Mouse (Mus musculus) forebrain, embryonic 11.5 days (tissue): ENCODE results near the gene Olfr1425. TPM values are rescaled to one million over a fixed set of nuclear protein-coding genes. Genes with fewer than 3 reads are reported as not detected.
"Not testable (repeated sequence)": the region's sequence is repeated elsewhere in the genome, so short reads cannot be mapped to it uniquely, and the experiment has no call there.

Source experiments
- ATAC-seq: fragments of 200-750 bp; cut with Nextera tagmentation; replicated peaks from 2 replicates; pipeline ENCODE4 v1.8.0; 2017; ENCODE audit warnings: moderate TSS enrichment; ENCODE audit not compliant: low FRiP score
- DNase-seq: peaks from one replicate; pipeline ENCODE4 v3.0.0-alpha.2; 2017; ENCODE audit warnings: low spot score
- H3K27ac ChIP-seq: fragments of 300-500 bp; sonication (generic); 2 replicates; pipeline ENCODE4 v1.5.1; 2014; ENCODE audit warnings: low read depth, low read length
- H3K27me3 ChIP-seq: fragments of 300-500 bp; sonication (generic); 2 replicates; pipeline ENCODE4 v1.6.1; 2014; ENCODE audit warnings: mild to moderate bottlenecking, low read length, mixed read lengths; ENCODE audit not compliant: control insufficient read depth, insufficient read depth
- H3K36me3 ChIP-seq: fragments of 300-500 bp; sonication (generic); 2 replicates; pipeline ENCODE4 v1.6.1; 2014; ENCODE audit warnings: mild to moderate bottlenecking, low read length, moderate library complexity, mixed read lengths; ENCODE audit not compliant: control insufficient read depth, insufficient read depth
- H3K4me1 ChIP-seq: fragments of 300-500 bp; sonication (generic); replicated peaks from 2 replicates; pipeline ENCODE4 v1.6.1; 2014; ENCODE audit warnings: low read length, mixed read lengths; ENCODE audit not compliant: control insufficient read depth, insufficient read depth
- H3K4me2 ChIP-seq: fragments of 300-500 bp; sonication (generic); 2 replicates; pipeline ENCODE4 v1.6.1; 2014; ENCODE audit warnings: low read depth, mild to moderate bottlenecking, low read length, moderate library complexity, mixed read lengths; ENCODE audit not compliant: severe bottlenecking
- H3K4me3 ChIP-seq: fragments of 300-500 bp; sonication (generic); 2 replicates; pipeline ENCODE4 v1.5.1; 2014; ENCODE audit warnings: low read depth, low read length
- H3K9ac ChIP-seq: fragments of 300-500 bp; sonication (generic); 2 replicates; pipeline ENCODE4 v1.6.1; 2014; ENCODE audit warnings: low read length
- H3K9me3 ChIP-seq: fragments of 300-500 bp; sonication (generic); 2 replicates; pipeline ENCODE4 v1.6.1; 2016; ENCODE audit warnings: low read length, mixed read lengths; ENCODE audit not compliant: control insufficient read depth
- WGBS: fragments of 180-500 bp; shearing (Covaris S2); extraction: QIAGEN DNeasy Blood & Tissue Kit; methylation state at CpG from one replicate; pipeline ENCODE4 v1.1.7; 2014; 5-methylcytosine and 5-hydroxymethylcytosine counted together
- polyA plus RNA-seq: library from polyadenylated mRNA; unstranded; fragments of >200 nt; fragmentation: Nextera tagmentation; extraction: Ambion mirVana; gene quantifications from 2 replicates; pipeline ENCODE4 v1.2.1, GENCODE M21; 2014

Gene Olfr1425
- not detected in 2 replicates for polyA plus RNA-seq

DNA sequence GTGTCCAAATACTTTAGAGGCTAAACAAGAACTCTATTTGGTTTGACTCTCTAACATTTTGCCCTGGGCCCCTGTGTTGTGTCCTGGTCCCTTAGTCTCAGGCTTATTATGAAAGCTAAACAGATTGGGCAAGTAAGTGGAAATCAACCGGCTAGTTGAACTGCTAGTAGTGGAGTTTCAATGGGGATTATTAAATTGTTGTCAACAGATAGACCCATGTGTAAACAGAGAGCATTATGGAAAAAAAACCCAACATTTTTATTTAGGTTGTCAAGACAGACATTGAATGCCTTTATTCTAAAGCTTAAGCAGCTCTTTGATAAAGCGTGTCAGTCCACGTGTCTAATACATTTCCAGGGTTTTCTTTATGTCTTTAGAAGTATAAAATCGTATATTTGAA lies at the start of gene Olfr1425:
Olfr1425 (minus strand) TSS at position 101 of the 400 bp plus-strand sequence.
- H3K4me1 ChIP-seq, DNase-seq, H3K9me3 ChIP-seq, H3K4me3 ChIP-seq, H3K4me2 ChIP-seq, H3K27me3 ChIP-seq, H3K9ac ChIP-seq, ATAC-seq, H3K36me3 ChIP-seq, H3K27ac ChIP-seq: not testable (repeated sequence)
- WGBS = 85% methylated on average over 4 of the region's 4 CpGs

DNA sequence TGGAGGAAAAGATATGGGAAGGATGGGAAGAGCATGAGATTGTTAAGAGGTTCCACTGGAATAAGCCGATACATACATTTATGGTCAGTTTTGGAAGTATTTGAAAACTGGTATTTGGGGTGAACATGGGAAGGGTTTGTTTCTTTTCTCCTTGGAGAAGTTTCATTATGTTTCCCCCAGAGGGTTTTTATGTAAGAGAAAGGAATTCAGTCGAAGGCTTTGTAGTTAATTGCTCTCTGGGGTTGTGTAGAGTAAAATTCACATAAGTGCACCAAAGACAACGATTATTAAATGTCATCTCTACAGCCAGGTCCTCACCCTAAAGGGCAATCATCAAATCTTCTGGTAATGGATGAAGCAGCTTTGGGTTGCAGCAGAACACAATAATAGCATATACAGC lies 45.6 kb upstream of the Olfr1425 start, which contains the start of gene Olfr76:
Olfr76 (minus strand) TSS at position 101 of the 400 bp plus-strand sequence.
- H3K36me3 ChIP-seq = no peaks in the 10 kb centered on the region
- DNase-seq (no peak), ATAC-seq (no peak)
- no peak within 1 kb of the TSS for H3K27ac ChIP-seq
- 82% methylated on average over 3 of the region's 3 CpGs for WGBS
- no peaks in the 10 kb centered on the region for H3K4me1 ChIP-seq
- no peaks in the 10 kb centered on the region for H3K9me3 ChIP-seq
- no peaks in the 10 kb centered on the region for H3K27me3 ChIP-seq
- H3K4me2 ChIP-seq = no peak within 1 kb of the TSS
- no peak within 1 kb of the TSS for H3K4me3 ChIP-seq
- no peak within 1 kb of the TSS for H3K9ac ChIP-seq

DNA sequence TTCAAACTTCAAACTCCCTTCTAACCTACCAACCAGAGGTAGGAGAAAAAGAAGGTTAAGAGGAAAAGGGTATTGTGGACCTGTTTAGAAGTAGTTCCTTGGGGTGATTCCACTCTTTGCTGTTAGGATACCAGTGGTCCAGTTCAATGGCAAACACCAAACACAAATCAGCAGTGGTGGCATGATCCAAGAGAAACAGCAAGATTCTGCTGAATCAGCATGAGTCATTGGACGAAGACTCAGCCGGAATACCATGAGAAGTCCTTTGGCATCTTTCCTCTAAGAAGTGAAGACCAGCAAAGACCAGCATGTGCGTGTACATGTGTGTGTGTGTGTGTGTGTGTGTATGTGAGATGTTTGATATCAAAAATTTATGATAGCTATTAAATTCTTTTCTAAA lies 38.9 kb upstream of the Olfr1425 start:
- H3K4me2 ChIP-seq = no peak overlapping the region
- WGBS = 86% methylated on average over 3 of the region's 3 CpGs
- no peak for ATAC-seq

DNA sequence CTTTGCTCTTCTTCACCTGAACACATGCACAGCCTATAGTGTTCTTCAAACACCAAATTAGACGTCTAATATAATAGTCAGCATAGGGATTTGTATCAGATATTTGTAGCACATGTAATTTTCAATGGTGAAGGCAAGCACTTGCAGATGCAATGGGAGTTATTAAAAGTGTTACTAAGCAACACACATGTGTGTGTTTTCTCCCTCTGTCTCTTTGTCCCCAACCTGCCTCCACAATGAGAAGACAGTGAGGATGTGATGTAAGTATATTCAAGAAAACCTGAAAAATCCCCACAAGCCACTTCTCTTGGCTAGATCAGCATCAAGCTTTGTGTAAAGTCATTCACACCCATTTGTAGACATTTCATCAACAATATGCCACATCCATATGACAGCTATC lies 38.3 kb upstream of the Olfr1425 start, which contains the start of gene Olfr1428:
Olfr1428 (minus strand) TSS at position 101 of the 400 bp plus-strand sequence.
- H3K4me3 ChIP-seq = no peak within 1 kb of the TSS
- WGBS = 78% methylated on average over 1 of the region's 1 CpGs
- no peak within 1 kb of the TSS for H3K4me2 ChIP-seq
- no peaks in the 10 kb centered on the region for H3K36me3 ChIP-seq
- DNase-seq (no peak), ATAC-seq (no peak)
- H3K9me3 ChIP-seq = no peaks in the 10 kb centered on the region
- no peaks in the 10 kb centered on the region for H3K27me3 ChIP-seq
- H3K27ac ChIP-seq = no peak within 1 kb of the TSS
- no peak within 1 kb of the TSS for H3K9ac ChIP-seq
- H3K4me1 ChIP-seq = no peaks in the 10 kb centered on the region

More for the DNA sequence above, 38.9 kb upstream of the Olfr1425 start:
- no peak for DNase-seq
- no peaks in the 10 kb centered on the region for H3K4me1 ChIP-seq
- no peaks in the 10 kb centered on the region for H3K9me3 ChIP-seq
- H3K36me3 ChIP-seq = no peaks in the 10 kb centered on the region
- no peak overlapping the region for H3K27ac ChIP-seq
- no peaks in the 10 kb centered on the region for H3K27me3 ChIP-seq
- H3K9ac ChIP-seq = no peak overlapping the region
- H3K4me3 ChIP-seq = no peak overlapping the region

DNA sequence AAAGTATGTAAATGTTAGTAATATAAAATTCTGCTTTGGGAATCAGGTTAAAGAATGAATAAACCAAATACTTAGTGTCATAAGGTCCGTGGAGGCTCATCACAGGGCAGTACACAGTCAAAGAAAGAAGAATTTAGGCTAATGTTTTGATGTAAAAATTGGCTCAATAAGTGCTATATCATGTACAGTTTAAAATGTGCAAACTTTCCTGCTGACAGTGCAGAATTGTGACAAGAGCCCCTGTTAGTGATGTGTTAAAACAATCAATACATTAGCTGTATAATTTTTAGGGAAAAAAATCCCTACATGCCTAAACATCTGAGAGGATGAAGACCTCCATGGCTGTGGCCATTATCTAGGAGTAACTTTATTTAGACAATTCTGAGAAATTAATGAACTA lies 36.3 kb upstream of the Olfr1425 start:
- no peak overlapping the region for H3K27ac ChIP-seq
- no peaks in the 10 kb centered on the region for H3K27me3 ChIP-seq
- WGBS = 55% methylated on average over 1 of the region's 1 CpGs
- H3K4me3 ChIP-seq = no peak overlapping the region
- H3K9ac ChIP-seq = no peak overlapping the region
- H3K4me1 ChIP-seq = no peaks in the 10 kb centered on the region
- H3K9me3 ChIP-seq = no peaks in the 10 kb centered on the region
- ATAC-seq (no peak), DNase-seq (no peak)
- H3K4me2 ChIP-seq = no peak overlapping the region
- H3K36me3 ChIP-seq = no peaks in the 10 kb centered on the region

DNA sequence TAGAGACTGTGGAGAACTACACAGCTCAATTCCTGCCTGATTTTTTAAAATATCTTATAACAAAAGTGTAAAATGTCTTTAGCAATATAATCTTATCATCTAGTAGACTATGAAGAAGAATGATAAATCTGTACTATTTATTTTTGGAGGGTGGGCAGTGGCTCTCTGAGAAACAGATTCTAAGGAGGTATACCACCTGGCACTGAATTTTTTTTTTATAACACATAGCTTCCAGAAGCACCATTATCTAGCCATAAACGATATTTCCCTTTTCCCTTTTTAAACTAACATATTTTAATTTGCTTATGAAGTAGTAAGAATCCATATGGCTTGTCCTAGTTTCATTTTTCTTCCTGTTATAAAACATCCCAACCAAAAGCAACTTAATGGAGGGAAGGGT lies 27.0 kb upstream of the Olfr1425 start:
- no peak overlapping the region for H3K4me3 ChIP-seq
- H3K9me3 ChIP-seq = no peaks in the 10 kb centered on the region
- no peaks in the 10 kb centered on the region for H3K4me1 ChIP-seq
- no peaks in the 10 kb centered on the region for H3K27me3 ChIP-seq
- no peak overlapping the region for H3K4me2 ChIP-seq
- no peak overlapping the region for H3K27ac ChIP-seq
- 70% methylated on average over 1 of the region's 1 CpGs for WGBS
- no peaks in the 10 kb centered on the region for H3K36me3 ChIP-seq
- DNase-seq = no peak
- H3K9ac ChIP-seq = no peak overlapping the region
- ATAC-seq = no peak

DNA sequence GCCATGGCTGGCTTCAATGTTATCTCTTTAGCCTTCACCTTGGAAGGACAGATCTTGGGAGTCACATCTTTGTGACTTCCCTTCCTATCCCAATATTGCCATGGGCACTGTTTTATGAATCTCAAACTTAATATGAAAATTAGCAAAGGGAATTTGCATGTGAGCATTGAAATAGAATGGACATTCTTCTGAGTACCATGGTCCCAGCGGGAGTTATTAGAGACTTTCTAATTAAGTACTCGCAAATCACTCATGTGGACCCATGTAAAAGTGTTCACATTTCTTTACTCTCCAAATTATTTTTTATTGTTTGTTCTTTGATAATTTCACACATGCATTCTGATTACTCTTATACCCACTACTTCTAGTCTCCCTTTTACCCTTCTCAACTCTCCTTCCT lies 25.7 kb upstream of the Olfr1425 start, which contains the start of gene Olfr1427:
Olfr1427 (minus strand) TSS at position 101 of the 400 bp plus-strand sequence.
- WGBS = 91% methylated on average over 2 of the region's 2 CpGs

DNA sequence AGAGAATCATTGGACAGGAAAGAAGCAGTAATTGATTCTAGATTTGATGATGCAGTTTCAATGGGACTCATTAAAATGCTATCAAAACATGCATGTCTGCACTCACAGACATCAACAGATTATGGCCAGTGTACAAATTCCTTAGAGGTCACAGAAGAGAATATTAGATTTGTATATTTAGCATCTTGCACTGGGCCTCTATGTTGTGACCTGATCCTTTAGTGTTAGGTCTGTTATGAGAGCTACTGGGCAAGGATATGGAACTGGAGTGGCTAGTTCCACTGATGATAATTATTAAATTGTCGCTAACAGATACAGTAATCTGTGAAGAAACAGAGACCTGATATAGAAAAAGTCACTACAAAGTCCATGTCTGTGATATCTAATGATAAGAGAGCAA lies 14.4 kb upstream of the Olfr1425 start, which contains the start of gene Olfr1426:
Olfr1426 (minus strand) TSS at position 101 of the 400 bp plus-strand sequence.
- ATAC-seq (no peak), DNase-seq (no peak)
- H3K9me3 ChIP-seq = no peaks in the 10 kb centered on the region
- no peak within 1 kb of the TSS for H3K9ac ChIP-seq
- H3K36me3 ChIP-seq = no peaks in the 10 kb centered on the region
- WGBS = 78% methylated on average over 1 of the region's 1 CpGs
- no peak within 1 kb of the TSS for H3K4me2 ChIP-seq
- no peaks in the 10 kb centered on the region for H3K4me1 ChIP-seq
- H3K27ac ChIP-seq = no peak within 1 kb of the TSS
- no peak within 1 kb of the TSS for H3K4me3 ChIP-seq
- H3K27me3 ChIP-seq = no peaks in the 10 kb centered on the region

More for the DNA sequence above, 25.7 kb upstream of the Olfr1425 start, which contains the start of gene Olfr1427:
- no peak within 1 kb of the TSS for H3K4me2 ChIP-seq
- H3K36me3 ChIP-seq = no peaks in the 10 kb centered on the region
- DNase-seq = no peak
- no peak within 1 kb of the TSS for H3K4me3 ChIP-seq
- no peaks in the 10 kb centered on the region for H3K9me3 ChIP-seq
- ATAC-seq = no peak
- no peaks in the 10 kb centered on the region for H3K27me3 ChIP-seq
- no peak within 1 kb of the TSS for H3K9ac ChIP-seq
- H3K4me1 ChIP-seq = no peaks in the 10 kb centered on the region
- H3K27ac ChIP-seq = no peak within 1 kb of the TSS

DNA sequence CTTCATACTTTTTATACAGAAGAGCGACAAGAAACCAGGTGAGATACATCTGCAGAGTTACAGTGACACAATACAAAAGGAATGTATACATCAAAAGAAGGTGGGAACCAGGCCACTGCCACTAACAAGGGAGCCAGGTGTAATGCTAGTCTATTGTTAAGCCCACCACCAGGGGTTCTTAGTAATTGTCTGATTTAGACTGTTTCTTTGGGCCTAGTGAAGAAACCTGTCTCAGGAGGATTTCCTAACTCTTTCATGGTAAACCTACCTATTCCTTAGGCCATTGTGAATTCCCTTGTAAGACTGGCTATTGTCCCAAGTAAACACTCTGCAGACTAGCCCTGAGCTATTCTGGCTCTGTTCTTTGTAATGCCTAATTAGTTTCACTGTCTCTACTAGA lies 8.0 kb downstream of the Olfr1425 start:
- WGBS = 75% methylated on average over 1 of the region's 1 CpGs
- DNase-seq = not testable (repeated sequence)

More for the DNA sequence above, 8.0 kb downstream of the Olfr1425 start:
- not testable (repeated sequence) for H3K4me1 ChIP-seq, H3K4me2 ChIP-seq, H3K36me3 ChIP-seq, H3K9me3 ChIP-seq, H3K9ac ChIP-seq, H3K4me3 ChIP-seq, H3K27me3 ChIP-seq, H3K27ac ChIP-seq, ATAC-seq
